Mouse (Mus musculus) small intestine, adult 2 months (tissue): Measurements from ENCODE around the gene Bmp8a.
"Not testable (repeated sequence)": the region's sequence is repeated elsewhere in the genome, so short reads cannot be mapped to it uniquely, and the experiment has no call there.

Experiments used
- CTCF ChIP-seq: fragments of 200-500 bp; IDR thresholded peaks from 2 replicates; pipeline ENCODE4 v1.5.1; 2012; ENCODE audit warnings: low read depth, mild to moderate bottlenecking, control low read depth, inconsistent platforms, low read length, moderate library complexity, mixed read lengths; ENCODE audit not compliant: insufficient replicate concordance, insufficient read length; ENCODE audit errors: extremely low read depth
- POLR2A ChIP-seq: fragments of 200-500 bp; IDR thresholded peaks from 2 replicates; pipeline ENCODE4 v1.6.1; 2012; ENCODE audit warnings: low read depth, mild to moderate bottlenecking, control low read depth, inconsistent platforms, low read length, moderate library complexity

GRCm38 (mm10) chr4:123295026-123295425, 48.0 kb downstream of the Bmp8a start:
- not testable (repeated sequence) for TF ChIP-seq CTCF, POLR2A
